Mouse (Mus musculus) kidney, embryonic 14.5 days (tissue): ENCODE measurements around the gene Cdk10. TPM values are rescaled to one million over a fixed set of nuclear protein-coding genes. Genes with fewer than 3 reads are reported as not detected.
"Not testable (repeated sequence)": the region's sequence is repeated elsewhere in the genome, so short reads cannot be mapped to it uniquely, and the experiment has no call there.

Experiments
- ATAC-seq: fragments of 200-750 bp; cut with Nextera tagmentation; 2 replicates; pipeline ENCODE4 v1.8.0; 2017; ENCODE audit warnings: moderate number of reproducible peaks, mild to moderate bottlenecking, moderate TSS enrichment, moderate library complexity; ENCODE audit not compliant: low FRiP score, low TSS enrichment
- H3K27ac ChIP-seq: fragments of 300-500 bp; sonication (generic); 2 replicates; pipeline ENCODE4 v1.5.1; 2014; ENCODE audit warnings: low read depth, mild to moderate bottlenecking, low read length, moderate library complexity, mixed read lengths
- H3K27me3 ChIP-seq: fragments of 300-500 bp; sonication (generic); 2 replicates; pipeline ENCODE4 v1.6.1; 2014; ENCODE audit warnings: mild to moderate bottlenecking, low read length; ENCODE audit not compliant: control insufficient read depth, insufficient read depth
- H3K36me3 ChIP-seq: fragments of 300-500 bp; sonication (generic); 2 replicates; pipeline ENCODE4 v1.6.1; 2014; ENCODE audit warnings: low read length, mixed read lengths; ENCODE audit not compliant: control insufficient read depth, insufficient read depth
- H3K4me1 ChIP-seq: fragments of 300-500 bp; sonication (generic); 2 replicates; pipeline ENCODE4 v1.6.1; 2014; ENCODE audit warnings: low read length, mixed read lengths; ENCODE audit not compliant: control insufficient read depth, insufficient read depth
- H3K4me2 ChIP-seq: fragments of 300-500 bp; sonication (generic); replicated peaks from 2 replicates; pipeline ENCODE4 v1.6.1; 2014; ENCODE audit warnings: low read depth, mild to moderate bottlenecking, low read length
- H3K4me3 ChIP-seq: fragments of 300-500 bp; sonication (generic); 2 replicates; pipeline ENCODE4 v1.5.1; 2014; ENCODE audit warnings: mild to moderate bottlenecking, low read length
- H3K9ac ChIP-seq: fragments of 300-500 bp; sonication (generic); 2 replicates; pipeline ENCODE4 v1.6.1; 2014; ENCODE audit warnings: low read depth, mild to moderate bottlenecking, low read length, moderate library complexity
- H3K9me3 ChIP-seq: fragments of 300-500 bp; sonication (generic); 2 replicates; pipeline ENCODE4 v1.6.1; 2016; ENCODE audit warnings: low read length; ENCODE audit not compliant: control insufficient read depth
- WGBS: fragments of 180-500 bp; shearing (Covaris S2); extraction: QIAGEN DNeasy Blood & Tissue Kit; methylation state at CpG from one replicate; pipeline ENCODE4 v1.1.7; 2014; 5-methylcytosine and 5-hydroxymethylcytosine counted together
- polyA plus RNA-seq: library from polyadenylated mRNA; unstranded; fragments of >200 nt; fragmentation: Nextera tagmentation; extraction: Ambion mirVana; gene quantifications from 2 replicates; pipeline ENCODE4 v1.2.1, GENCODE M21; 2014

Gene Cdk10
- polyA plus RNA-seq, 1 experiment from 2014 or later: 33.5 TPM

DNA sequence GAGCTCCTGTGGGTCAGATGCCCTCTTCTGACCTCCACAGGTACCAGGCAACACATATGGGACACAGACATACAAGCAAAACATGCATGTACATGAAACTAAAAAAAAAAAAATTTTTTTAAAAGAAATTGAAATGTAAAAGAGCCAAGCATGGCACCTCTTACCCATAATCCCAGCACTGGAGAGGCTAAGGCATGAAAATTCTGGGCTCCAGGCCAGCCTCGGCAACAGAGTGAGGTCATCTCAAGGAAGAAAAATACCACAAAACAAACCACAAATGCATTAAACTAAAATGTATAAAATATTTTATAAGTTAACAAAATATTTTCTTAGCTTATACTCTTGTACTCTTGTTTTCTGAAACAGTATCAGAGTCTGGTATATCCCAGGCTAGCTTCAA is 3.7 kb upstream of the Cdk10 start:
- Histone ChIP-seq H3K27me3 (no peaks in the 10 kb centered on the region; the same call in 1 of the 2 replicates), H3K9me3 (no peaks in the 10 kb centered on the region), H3K36me3 (no peaks in the 10 kb centered on the region), H3K4me1 (peaks cover 7% of the 10 kb centered on the region; the same call in 1 of the 2 replicates), H3K9ac (no peak overlapping the region), H3K27ac (no peak overlapping the region), H3K4me2 (no peak overlapping the region), H3K4me3 (no peak overlapping the region)
- no peak for ATAC-seq
- 90% methylated on average over 1 of the region's 1 CpGs for WGBS

DNA sequence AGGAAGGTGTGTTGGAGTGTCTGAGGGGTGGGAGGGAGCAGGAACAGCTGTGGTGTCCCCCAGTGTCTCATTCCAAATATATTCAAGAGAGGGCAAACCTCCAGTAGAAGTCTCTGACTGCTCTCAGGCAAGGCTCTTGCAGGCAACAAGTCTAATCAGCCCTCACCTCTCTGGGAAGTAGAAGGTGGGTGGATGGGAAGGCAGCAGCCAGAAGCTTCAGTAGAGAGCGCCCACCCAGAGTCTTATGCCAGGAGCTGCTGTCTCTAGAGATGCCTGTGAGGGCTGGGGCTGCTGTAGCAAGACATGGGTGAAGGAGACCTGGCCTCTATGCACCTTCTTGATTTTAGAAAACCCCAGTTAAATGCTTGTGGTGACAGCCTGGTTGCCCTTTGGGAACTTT is 3.8 kb downstream of the Cdk10 start:
- H3K4me3 ChIP-seq: no peak overlapping the region
- 95% methylated on average over 1 of the region's 1 CpGs for WGBS
- no peak overlapping the region for H3K27ac ChIP-seq
- H3K4me1 ChIP-seq: peaks cover 7% of the 10 kb centered on the region; the same call in 1 of the 2 replicates
- no peak for ATAC-seq
- no peak overlapping the region for H3K9ac ChIP-seq
- no peaks in the 10 kb centered on the region for H3K9me3 ChIP-seq
- peaks cover 15% of the 10 kb centered on the region for H3K36me3 ChIP-seq
- 0 out of 2 replicates have a peak, but pooled peaks cover under 1% of the 10 kb centered on the region for H3K27me3 ChIP-seq
- H3K4me2 ChIP-seq: no peak overlapping the region

DNA sequence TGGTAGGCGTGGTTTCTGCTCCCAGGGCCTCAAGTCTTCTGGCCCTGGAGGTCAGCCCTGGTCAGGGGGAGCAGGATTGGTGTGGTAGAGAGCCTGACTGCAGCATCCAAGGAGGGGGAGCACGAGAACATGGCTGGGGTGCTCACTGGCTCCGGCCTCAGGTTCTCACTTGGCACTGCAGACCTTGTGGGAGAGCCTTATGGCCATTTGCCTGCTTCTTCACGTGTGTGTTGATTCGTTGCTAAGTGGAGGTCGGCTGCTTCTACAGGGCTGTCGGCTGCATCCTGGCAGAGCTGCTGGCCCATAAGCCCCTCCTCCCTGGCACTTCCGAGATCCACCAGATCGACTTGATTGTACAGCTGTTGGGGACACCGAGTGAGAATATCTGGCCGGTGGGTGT is 5.7 kb downstream of the Cdk10 start:
- 89% methylated on average over 9 of the region's 11 CpGs for WGBS
- H3K9ac ChIP-seq, H3K9me3 ChIP-seq, H3K4me3 ChIP-seq, ATAC-seq, H3K4me2 ChIP-seq, H3K27ac ChIP-seq, H3K27me3 ChIP-seq: not testable (repeated sequence)
- peaks cover 14% of the 10 kb centered on the region for H3K4me1 ChIP-seq
- H3K36me3 ChIP-seq: peaks cover 15% of the 10 kb centered on the region

DNA sequence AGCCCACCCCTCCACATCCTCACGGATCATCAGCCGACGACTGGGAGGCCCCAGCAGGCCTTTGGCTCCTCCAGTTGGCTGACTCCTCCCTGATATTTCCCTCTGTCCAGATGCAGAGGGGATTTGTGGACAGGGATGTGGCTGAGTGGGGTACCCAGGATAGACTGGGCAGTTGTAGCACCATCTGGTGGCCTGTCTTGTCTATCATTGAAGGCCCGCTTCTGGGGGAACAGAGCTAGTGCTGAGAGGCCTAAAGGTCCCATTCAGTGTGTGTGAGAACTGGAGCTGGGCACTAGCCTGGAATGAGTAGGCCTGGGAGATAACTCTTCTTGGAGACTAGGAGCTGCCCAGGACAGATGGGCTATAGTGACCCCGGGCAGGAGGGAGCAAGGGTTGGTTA is 7.1 kb downstream of the Cdk10 start:
- H3K4me3 ChIP-seq: no peak overlapping the region
- peaks cover 13% of the 10 kb centered on the region for H3K27me3 ChIP-seq
- peaks cover 15% of the 10 kb centered on the region for H3K36me3 ChIP-seq
- no peak overlapping the region for H3K27ac ChIP-seq
- no peaks in the 10 kb centered on the region for H3K9me3 ChIP-seq
- 39% methylated on average over 5 of the region's 5 CpGs for WGBS
- no peak for ATAC-seq
- H3K4me1 ChIP-seq: peaks cover 13% of the 10 kb centered on the region
- H3K4me2 ChIP-seq: no peak overlapping the region
- no peak overlapping the region for H3K9ac ChIP-seq

DNA sequence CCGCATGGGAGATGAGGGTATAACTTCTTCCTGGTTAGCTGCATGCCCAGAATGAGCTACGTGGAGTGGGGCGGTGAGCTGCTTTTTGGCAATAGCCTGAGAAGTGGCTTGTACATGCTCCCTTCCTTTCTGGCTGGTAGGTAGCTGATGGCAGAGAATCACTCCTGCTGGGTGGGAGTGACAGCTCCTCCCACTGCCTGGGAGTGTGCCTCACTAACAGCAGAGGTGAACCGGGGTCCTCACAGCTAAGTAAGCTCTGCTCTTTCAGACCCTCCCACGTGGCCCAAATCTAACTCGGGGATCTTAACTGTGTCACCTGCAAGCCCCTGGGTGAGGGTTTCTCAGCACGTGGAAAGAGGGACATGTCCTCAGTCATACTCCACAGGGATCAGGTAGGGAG is 7.9 kb downstream of the Cdk10 start:
- no peak overlapping the region for H3K4me3 ChIP-seq
- no peak overlapping the region for H3K4me2 ChIP-seq
- ATAC-seq: no peak
- H3K27ac ChIP-seq: no peak overlapping the region
- no peak overlapping the region for H3K9ac ChIP-seq
- H3K9me3 ChIP-seq: no peaks in the 10 kb centered on the region
- peaks cover 13% of the 10 kb centered on the region for H3K4me1 ChIP-seq
- H3K36me3 ChIP-seq: peaks cover 10% of the 10 kb centered on the region; the same call in 1 of the 2 replicates
- 17% methylated on average over 7 of the region's 7 CpGs for WGBS
- H3K27me3 ChIP-seq: peaks cover 13% of the 10 kb centered on the region

DNA sequence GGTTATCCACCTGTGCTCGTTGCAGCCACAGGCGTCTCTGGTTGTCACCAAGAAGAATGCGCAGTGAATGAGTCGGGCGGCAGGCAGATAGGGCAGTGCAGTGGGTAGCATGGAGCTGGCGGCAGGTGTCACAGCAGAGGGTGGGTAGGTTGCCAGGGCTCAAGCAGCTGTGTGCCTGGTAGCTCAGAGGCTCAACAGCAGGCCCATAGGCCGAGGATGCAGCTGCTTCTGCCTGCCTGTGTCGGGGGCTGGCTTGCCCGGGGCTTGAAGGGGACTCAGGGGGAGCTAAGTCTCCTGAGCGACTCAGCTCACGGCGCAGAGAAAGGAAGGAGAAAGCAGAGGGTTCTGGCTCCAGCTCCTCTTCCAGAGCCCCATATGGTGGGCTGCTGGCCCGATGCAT is 8.7 kb downstream of the Cdk10 start:
- H3K27me3 ChIP-seq: peaks cover 13% of the 10 kb centered on the region
- no peak overlapping the region for H3K27ac ChIP-seq
- H3K4me3 ChIP-seq: no peak overlapping the region
- peaks cover 13% of the 10 kb centered on the region for H3K4me1 ChIP-seq
- no peaks in the 10 kb centered on the region for H3K9me3 ChIP-seq
- H3K4me2 ChIP-seq: no peak overlapping the region
- H3K36me3 ChIP-seq: peaks cover 7% of the 10 kb centered on the region; the same call in 1 of the 2 replicates
- no peak for ATAC-seq
- 64% methylated on average over 13 of the region's 13 CpGs for WGBS
- H3K9ac ChIP-seq: 0 out of 2 replicates have a peak overlapping the region, but pooled peaks have one; percentile 1

DNA sequence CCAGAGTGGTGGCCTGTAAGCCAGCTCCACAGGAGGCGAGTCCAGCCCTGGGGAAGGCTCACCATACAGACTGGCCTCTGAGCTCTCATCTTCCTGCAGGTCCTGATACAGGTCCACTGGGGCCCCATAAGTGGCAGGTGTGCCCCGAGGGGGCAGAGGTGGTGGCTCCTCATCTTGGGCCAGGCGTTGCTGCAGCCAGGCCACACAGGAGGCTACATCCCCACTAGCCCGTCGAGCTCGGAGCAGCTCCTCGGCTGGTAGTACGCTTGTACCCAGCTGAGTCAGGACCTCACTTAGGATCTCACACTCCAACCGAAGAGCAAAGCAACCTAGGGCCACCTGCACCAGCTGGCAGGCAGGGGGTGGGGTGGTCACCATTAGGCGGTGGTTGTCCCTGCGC is 9.1 kb downstream of the Cdk10 start:
- ATAC-seq: no peak
- H3K4me3 ChIP-seq: no peak overlapping the region
- peaks cover 13% of the 10 kb centered on the region for H3K4me1 ChIP-seq
- H3K9ac ChIP-seq: no peak overlapping the region
- no peak overlapping the region for H3K4me2 ChIP-seq
- no peaks in the 10 kb centered on the region for H3K9me3 ChIP-seq
- H3K27ac ChIP-seq: no peak overlapping the region
- 76% methylated on average over 11 of the region's 11 CpGs for WGBS
- H3K36me3 ChIP-seq: peaks cover 4% of the 10 kb centered on the region; the same call in 1 of the 2 replicates
- H3K27me3 ChIP-seq: peaks cover 13% of the 10 kb centered on the region

DNA sequence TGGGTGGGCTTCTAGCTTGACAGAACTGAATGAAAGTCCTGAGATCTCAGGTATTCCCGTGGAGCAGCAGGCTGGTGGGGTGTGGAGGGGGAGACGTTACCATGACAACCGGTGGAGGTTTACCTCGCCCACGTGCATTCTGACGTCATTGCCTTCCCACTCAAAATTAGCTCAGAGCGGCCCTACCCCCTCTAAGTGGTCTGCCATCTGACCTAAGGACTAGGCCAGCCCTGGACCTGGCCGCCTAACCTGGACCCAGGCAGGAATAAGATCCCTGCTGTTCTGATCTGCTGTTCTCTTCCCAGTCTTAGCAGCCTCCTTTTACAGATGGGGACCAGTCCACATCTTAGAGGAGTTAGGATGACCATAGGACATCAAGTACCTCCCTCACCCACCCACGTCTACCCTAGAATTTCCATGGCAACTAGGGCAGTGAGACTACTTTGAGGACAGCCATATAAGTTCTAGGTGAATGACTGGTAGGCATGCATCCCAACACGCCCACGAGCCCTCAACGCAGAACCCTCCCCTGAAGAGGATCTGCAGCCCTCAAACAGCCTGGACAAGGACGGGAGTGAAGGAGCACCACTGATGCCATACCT is 10.4 kb downstream of the Cdk10 start:
- Histone ChIP-seq H3K4me2 (peak overlapping the region; percentile 93), H3K9me3 (no peaks in the 10 kb centered on the region), H3K4me1 (peaks cover 13% of the 10 kb centered on the region), H3K4me3 (peak overlapping the region; percentile 59), H3K9ac (peak overlapping the region; percentile 46; the same call in 1 of the 2 replicates), H3K27ac (no peak overlapping the region), H3K27me3 (peaks cover 13% of the 10 kb centered on the region), H3K36me3 (no peaks in the 10 kb centered on the region)
- WGBS: 19% methylated on average over 13 of the region's 13 CpGs
- 0 out of 2 replicates have a peak, but pooled peaks have one; percentile 6 for ATAC-seq

DNA sequence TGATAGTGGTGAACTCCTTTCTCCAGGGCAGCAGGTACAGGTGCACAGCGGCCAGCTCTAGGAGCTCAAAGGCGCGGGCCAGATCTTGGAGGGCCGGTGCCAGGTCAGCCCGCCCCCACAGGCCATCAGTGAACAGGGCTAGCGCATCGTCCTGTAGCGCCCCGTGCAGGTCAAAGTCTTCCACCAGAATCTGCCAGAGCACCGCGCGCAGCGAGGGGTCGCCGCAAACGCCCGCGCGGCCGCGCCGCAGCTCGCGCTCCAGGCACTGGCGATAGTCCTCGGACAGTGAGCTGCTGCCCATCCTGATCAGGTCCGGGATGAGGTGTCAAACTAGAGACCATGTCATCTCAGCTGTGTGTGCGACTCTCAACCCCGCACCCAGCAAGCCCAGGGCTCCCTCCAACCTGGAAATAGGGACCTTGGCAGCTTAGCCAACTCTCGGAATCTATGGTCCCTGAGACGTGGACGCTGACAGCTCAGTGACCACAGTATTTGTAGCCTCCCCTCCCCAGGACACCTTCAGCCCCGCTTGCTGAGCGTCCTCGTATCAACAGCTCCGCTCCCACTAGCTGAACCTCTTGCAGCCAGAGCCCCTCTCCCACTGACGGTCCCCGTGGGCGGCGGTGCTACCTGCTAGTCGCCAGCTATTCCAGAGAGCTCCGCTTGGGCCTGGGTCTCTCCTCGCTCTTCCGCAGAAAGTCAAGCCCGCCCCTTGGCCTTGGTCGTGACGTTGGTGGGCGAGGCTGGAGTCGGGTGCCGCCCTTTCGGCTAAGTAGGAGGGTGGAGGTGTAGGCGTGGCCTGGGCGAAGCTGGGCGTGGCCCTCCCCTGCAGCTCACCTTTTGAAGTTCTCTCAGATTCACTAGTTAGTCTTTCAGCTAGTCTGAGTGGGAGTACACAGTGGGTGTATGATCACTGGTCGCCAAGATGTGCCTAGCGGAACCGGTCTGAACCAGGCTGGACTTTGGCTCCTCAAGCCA is 11.2 kb downstream of the Cdk10 start, which contains the start of gene Spata2l:
Gene Spata2l (minus strand): TSS at position 714 of the 978 bp plus-strand sequence.
- Histone ChIP-seq H3K9me3 (no peaks in the 10 kb centered on the region), H3K9ac (peak within 1 kb of the TSS; percentile 46), H3K4me1 (peaks cover 13% of the 10 kb centered on the region), H3K36me3 (no peaks in the 10 kb centered on the region), H3K27ac (no peak within 1 kb of the TSS), H3K4me2 (peak within 1 kb of the TSS; percentile 93), H3K4me3 (peak within 1 kb of the TSS; percentile 59), H3K27me3 (peaks cover 13% of the 10 kb centered on the region)
- 1% methylated on average over 57 of the region's 57 CpGs for WGBS
- ATAC-seq: peak; percentile 90
